Mouse (Mus musculus): ENCODE measurements around the gene Ing4. TPM values are rescaled to one million over a fixed set of nuclear protein-coding genes. Genes with fewer than 3 reads are reported as not detected.

Ing4 gene
- polyA plus RNA-seq, 1 experiment from 2014 or later: 32.4 TPM

Small RNAs within 50 kb of the gene (microRNA-seq; reads per million reads assigned to microRNA genes)
- not detected for gene Mir7045

Other genes with a start within 250 kb of the Ing4 start
- 8.6 and 9.1 TPM in 2 replicates for gene Spsb2, start 231.1 kb upstream of the Ing4 start, polyA plus RNA-seq (2015; fragmentation: Nextera tagmentation; extraction: Ambion mirVana)
- 450 and 452 TPM in 2 replicates for gene Tpi1, start 225.5 kb upstream of the Ing4 start, polyA plus RNA-seq (2015; fragmentation: Nextera tagmentation; extraction: Ambion mirVana)
- gene Usp5, start 210.3 kb upstream of the Ing4 start, polyA plus RNA-seq (2015; fragmentation: Nextera tagmentation; extraction: Ambion mirVana): 50.0 and 52.7 TPM in 2 replicates
- gene Cdca3, start 210.2 kb upstream of the Ing4 start, polyA plus RNA-seq (2015; fragmentation: Nextera tagmentation; extraction: Ambion mirVana): 171 and 180 TPM in 2 replicates
- gene Gnb3, start 199.5 kb upstream of the Ing4 start, polyA plus RNA-seq (2015; fragmentation: Nextera tagmentation; extraction: Ambion mirVana): 0.13 and 0.31 TPM in 2 replicates
- gene P3h3, start 182.0 kb upstream of the Ing4 start, polyA plus RNA-seq (2015; fragmentation: Nextera tagmentation; extraction: Ambion mirVana): 0.62 and 0.76 TPM in 2 replicates
- 0.02 TPM in 1 of 2 replicates, not detected in the other for gene Gpr162, start 175.8 kb upstream of the Ing4 start, polyA plus RNA-seq (2015; fragmentation: Nextera tagmentation; extraction: Ambion mirVana)
- gene Cd4, start 151.5 kb upstream of the Ing4 start, polyA plus RNA-seq (2015; fragmentation: Nextera tagmentation; extraction: Ambion mirVana): 0.11 and 0.14 TPM in 2 replicates
- gene Lag3, start 128.1 kb upstream of the Ing4 start, polyA plus RNA-seq (2015; fragmentation: Nextera tagmentation; extraction: Ambion mirVana): 0.12 and 0.15 TPM in 2 replicates
- 42.3 and 49.6 TPM in 2 replicates for gene Ptms, start 119.7 kb upstream of the Ing4 start, polyA plus RNA-seq (2015; fragmentation: Nextera tagmentation; extraction: Ambion mirVana)
- gene Mlf2, start 108.4 kb upstream of the Ing4 start, polyA plus RNA-seq (2015; fragmentation: Nextera tagmentation; extraction: Ambion mirVana): 103 and 110 TPM in 2 replicates
- 44.4 and 49.6 TPM in 2 replicates for gene Cops7a, start 74.2 kb upstream of the Ing4 start, polyA plus RNA-seq (2015; fragmentation: Nextera tagmentation; extraction: Ambion mirVana)
- gene Pianp, start 43.1 kb upstream of the Ing4 start, polyA plus RNA-seq (2015; fragmentation: Nextera tagmentation; extraction: Ambion mirVana): 0.05 and 0.11 TPM in 2 replicates
- 3.5 and 3.6 TPM in 2 replicates for gene Zfp384, start 30.6 kb upstream of the Ing4 start, polyA plus RNA-seq (2015; fragmentation: Nextera tagmentation; extraction: Ambion mirVana)
- 2.0 and 4.5 TPM in 2 replicates for gene Acrbp, start 9.9 kb downstream of the Ing4 start, polyA plus RNA-seq (2015; fragmentation: Nextera tagmentation; extraction: Ambion mirVana)
- gene Lpar5, start 28.2 kb downstream of the Ing4 start, polyA plus RNA-seq (2015; fragmentation: Nextera tagmentation; extraction: Ambion mirVana): 1.4 and 1.5 TPM in 2 replicates
- gene Chd4, start 56.2 kb downstream of the Ing4 start, polyA plus RNA-seq (2015; fragmentation: Nextera tagmentation; extraction: Ambion mirVana): 18.2 and 22.9 TPM in 2 replicates
- gene Nop2, start 92.1 kb downstream of the Ing4 start, polyA plus RNA-seq (2015; fragmentation: Nextera tagmentation; extraction: Ambion mirVana): 25.2 and 25.3 TPM in 2 replicates
- gene Iffo1, start 105.5 kb downstream of the Ing4 start, polyA plus RNA-seq (2015; fragmentation: Nextera tagmentation; extraction: Ambion mirVana): 3.0 and 4.2 TPM in 2 replicates
- 1,120 and 1,202 TPM in 2 replicates for gene Gapdh, start 126.7 kb downstream of the Ing4 start, polyA plus RNA-seq (2015; fragmentation: Nextera tagmentation; extraction: Ambion mirVana)
- gene Ncapd2, start 151.9 kb downstream of the Ing4 start, polyA plus RNA-seq (2015; fragmentation: Nextera tagmentation; extraction: Ambion mirVana): 96.1 and 98.1 TPM in 2 replicates
- 145 and 162 TPM in 2 replicates for gene Mrpl51, start 152.0 kb downstream of the Ing4 start, polyA plus RNA-seq (2015; fragmentation: Nextera tagmentation; extraction: Ambion mirVana)
- gene Vamp1, start 175.8 kb downstream of the Ing4 start, polyA plus RNA-seq (2015; fragmentation: Nextera tagmentation; extraction: Ambion mirVana): 1.5 and 1.8 TPM in 2 replicates
- 9.1 and 9.7 TPM in 2 replicates for gene Tapbpl, start 192.1 kb downstream of the Ing4 start, polyA plus RNA-seq (2015; fragmentation: Nextera tagmentation; extraction: Ambion mirVana)
- gene Cd27, start 197.2 kb downstream of the Ing4 start, polyA plus RNA-seq (2015; fragmentation: Nextera tagmentation; extraction: Ambion mirVana): 1.1 and 1.5 TPM in 2 replicates
- gene Tuba3a, start 246.3 kb downstream of the Ing4 start, polyA plus RNA-seq (2015; fragmentation: Nextera tagmentation; extraction: Ambion mirVana): not detected in 2 replicates